Mouse (Mus musculus) Patski (cell line): Measurements from ENCODE around the gene Sdc3. TPM values are rescaled to one million over a fixed set of nuclear protein-coding genes. Genes with fewer than 3 reads are reported as not detected.

Experiments used
- ATAC-seq: fragments of 100-300 bp; one replicate; pipeline ENCODE4 v1.8.0; 2021
- CTCF ChIA-PET: fragments of 350-600 bp; sonication (Branson Sonifier 250); formaldehyde crosslinking; loops from one replicate; lab custom pipeline; 2022; ENCODE audit warnings: inconsistent platforms; lab: Charles Lee
- POLR2A ChIA-PET: fragments of 350-600 bp; sonication (Branson Sonifier 250); formaldehyde crosslinking; loops from one replicate; lab custom pipeline; 2022; ENCODE audit warnings: antibody characterized with exemption, inconsistent platforms; lab: Charles Lee
- DNase-seq: peaks from one replicate; pipeline ENCODE4 v3.0.0-alpha.2; 2011; ENCODE audit warnings: low read depth, low spot score
- H3K27me3 ChIP-seq: fragments of 371-371 bp; one replicate; pipeline ENCODE4 v1.5.1; 2021
- CTCF ChIP-seq: fragments of 100-300 bp; IDR thresholded peaks from one replicate; pipeline ENCODE4 v1.5.1; 2021
- in situ Hi-C: fragments of 300-500 bp; cut with MboI; formaldehyde crosslinking; loops from 3 replicates; pipeline ENCODE4 v1.11.1; 2018; ENCODE audit warnings: low pct_unique_long_range_greater_than_20kb, mixed read lengths
- polyA plus RNA-seq: library from polyadenylated mRNA; unstranded; gene quantifications from one replicate; pipeline ENCODE4 v1.2.3, GENCODE M21; 2021

Sdc3 gene
- polyA plus RNA-seq, 1 experiment from 2014 or later, result 39.8 TPM

GRCm38 (mm10) chr4:130801198-130801597 lies 8.9 kb downstream of the Sdc3 start:
- in situ Hi-C loops, result no loop called here
- TF ChIP-seq CTCF, result no peak
- ChIA-PET POLR2A (interaction anchor here (0.7 kb wide), 1 partner anchor 37 kb away, joined by 3 read pairs; no protein-coding TSS in a partner anchor), CTCF (interaction anchor here (0.9 to 1.3 kb wide), 4 partner anchors 10 to 77 kb away, joined by 3 to 5 read pairs (median 4); no protein-coding TSS in a partner anchor)
- ATAC-seq (no peak), DNase-seq (no peak)
- no peaks in the 10 kb centered on the region for H3K27me3 ChIP-seq

DNA sequence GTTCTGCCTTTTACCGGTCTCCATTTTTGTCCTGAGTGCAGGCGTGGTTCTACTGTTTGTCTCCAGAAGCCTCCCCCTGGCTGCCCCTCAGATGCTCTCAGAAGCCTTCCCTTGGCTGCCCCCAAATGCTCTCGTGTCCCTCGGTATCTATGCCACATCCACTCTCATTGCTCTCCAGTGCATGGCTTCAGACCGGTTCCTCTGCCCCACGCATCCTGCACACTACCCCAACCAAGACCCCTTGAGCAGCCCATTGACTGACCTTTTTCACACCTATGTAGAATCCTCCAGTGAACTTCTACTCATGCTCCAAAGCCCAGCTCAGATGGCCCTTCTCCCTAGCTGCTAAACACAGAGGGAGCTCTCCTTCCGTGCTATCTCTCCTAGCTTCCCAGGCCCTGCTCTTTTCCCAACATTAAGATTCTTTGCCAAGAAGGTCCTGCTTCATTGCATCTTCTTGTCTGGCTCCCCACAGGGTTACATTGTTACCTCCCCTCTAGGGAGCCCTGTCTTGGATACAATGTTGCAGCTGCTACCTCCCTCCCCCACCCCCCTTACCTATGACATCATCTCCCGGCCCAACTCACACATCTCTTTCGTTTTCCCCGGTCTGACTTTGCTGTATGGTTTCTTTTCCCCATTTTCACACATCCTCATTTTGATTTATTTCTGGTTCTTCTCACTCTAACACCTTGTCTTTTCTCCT lies 9.4 kb downstream of the Sdc3 start:
- no peak for TF ChIP-seq CTCF
- POLR2A ChIA-PET, result interaction anchor here (0.6 to 0.7 kb wide), 2 partner anchors 36 to 60 kb away, joined by 3 read pairs; no protein-coding TSS in a partner anchor
- no peaks in the 10 kb centered on the region for H3K27me3 ChIP-seq
- ATAC-seq (peak; percentile 68), DNase-seq (peak; percentile 75)
- in situ Hi-C loops, result no loop called here
- CTCF ChIA-PET, result interaction anchor here (1.0 to 1.3 kb wide), 5 partner anchors 10 to 76 kb away, joined by 3 to 5 read pairs (median 3); no protein-coding TSS in a partner anchor

- ChIA-PET POLR2A (no interaction called here), CTCF (interaction anchor here (1.0 to 1.8 kb wide), 3 partner anchors 14 to 74 kb away, joined by 3 to 4 read pairs (median 3); no protein-coding TSS in a partner anchor)
- DNase-seq (no peak), ATAC-seq (no peak)
- in situ Hi-C loops, result no loop called here
- TF ChIP-seq CTCF, result no peak
- no peaks in the 10 kb centered on the region for H3K27me3 ChIP-seq
These were observed 11.3 kb downstream of the Sdc3 start for GRCm38 (mm10) chr4:130803591-130803990.

DNA sequence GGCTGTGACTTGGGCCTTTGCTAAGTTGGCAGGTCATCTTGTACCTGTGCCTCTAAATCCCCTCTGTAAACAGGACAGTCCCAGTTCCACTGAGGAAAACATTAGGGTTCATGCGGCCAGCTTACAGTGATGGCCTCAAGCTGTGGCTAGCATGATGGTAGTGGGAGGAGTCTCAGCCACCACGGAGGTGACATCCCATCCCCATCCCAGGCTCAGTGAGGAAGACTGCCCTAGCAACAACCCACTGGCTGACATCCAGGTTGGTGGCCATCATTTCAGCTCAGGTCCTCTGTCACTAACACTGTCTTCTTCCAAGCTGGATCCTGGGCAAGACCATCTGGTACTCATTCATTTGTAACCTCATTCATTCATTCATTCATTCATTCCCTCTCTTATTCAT lies 12.0 kb downstream of the Sdc3 start:
- DNase-seq (no peak), ATAC-seq (no peak)
- ChIA-PET POLR2A (no interaction called here), CTCF (interaction anchor here (0.9 to 1.8 kb wide), 3 partner anchors 10 to 19 kb away, joined by 3 to 4 read pairs (median 3); no protein-coding TSS in a partner anchor)
- no peaks in the 10 kb centered on the region for H3K27me3 ChIP-seq
- in situ Hi-C loops, result no loop called here
- TF ChIP-seq CTCF, result no peak

- ChIA-PET POLR2A (no interaction called here), CTCF (interaction anchor here (0.9 kb wide), 1 partner anchor 9 kb away, joined by 3 read pairs; no protein-coding TSS in a partner anchor)
- DNase-seq (no peak), ATAC-seq (no peak)
- in situ Hi-C loops, result no loop called here
- no peak for TF ChIP-seq CTCF
- H3K27me3 ChIP-seq, result no peaks in the 10 kb centered on the region
These were observed 12.5 kb downstream of the Sdc3 start for GRCm38 (mm10) chr4:130804771-130805361.

- POLR2A ChIA-PET, result interaction anchor here (0.5 to 0.7 kb wide), 2 partner anchors 13 to 26 kb away, joined by 3 read pairs; no protein-coding TSS in a partner anchor
- in situ Hi-C loops, result no loop called here
- no peak for ATAC-seq
- H3K27me3 ChIP-seq, result no peaks in the 10 kb centered on the region
- no peak for TF ChIP-seq CTCF
- no peak for DNase-seq
- CTCF ChIA-PET, result interaction anchor here (1.2 kb wide), 1 partner anchor 70 kb away, joined by 3 read pairs; no protein-coding TSS in a partner anchor
These were observed 13.4 kb downstream of the Sdc3 start for GRCm38 (mm10) chr4:130805746-130806145.

GRCm38 (mm10) chr4:130806746-130807145 lies 14.4 kb downstream of the Sdc3 start:
- H3K27me3 ChIP-seq, result no peaks in the 10 kb centered on the region
- ChIA-PET POLR2A (no interaction called here), CTCF (interaction anchor here (1.2 kb wide), 1 partner anchor 69 kb away, joined by 3 read pairs; no protein-coding TSS in a partner anchor)
- ATAC-seq, result no peak
- DNase-seq, result no peak
- TF ChIP-seq CTCF, result no peak
- in situ Hi-C loops, result no loop called here

DNA sequence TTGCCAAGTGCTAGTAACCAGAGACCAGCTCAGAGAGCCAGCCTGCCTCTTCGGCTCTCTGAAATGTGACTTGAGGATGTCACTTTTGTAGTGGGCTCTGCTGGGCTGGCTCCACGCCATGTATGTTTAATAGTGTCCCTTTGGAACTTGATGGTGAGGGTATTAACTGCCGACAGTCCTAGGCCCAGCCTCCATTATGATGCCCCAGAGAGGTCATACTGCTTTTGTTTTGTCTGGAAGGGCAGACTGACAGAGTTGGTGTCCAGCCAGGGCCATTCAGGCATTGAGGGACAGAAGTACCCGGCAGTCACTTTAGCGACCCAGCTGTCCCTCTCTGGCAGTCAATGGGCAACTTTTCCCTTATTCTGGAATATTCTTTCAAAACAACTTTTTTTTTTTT lies 17.4 kb downstream of the Sdc3 start:
- no peak for TF ChIP-seq CTCF
- ATAC-seq, result no peak
- in situ Hi-C loops, result no loop called here
- DNase-seq, result no peak
- no peaks in the 10 kb centered on the region for H3K27me3 ChIP-seq
- POLR2A ChIA-PET, result no interaction called here
- CTCF ChIA-PET, result no interaction called here

- TF ChIP-seq CTCF, result no peak
- in situ Hi-C loops, result no loop called here
- no peak for DNase-seq
- ATAC-seq, result no peak
- H3K27me3 ChIP-seq, result no peaks in the 10 kb centered on the region
- CTCF ChIA-PET, result interaction anchor here (1.3 kb wide), 1 partner anchor 20 kb away, joined by 3 read pairs; no protein-coding TSS in a partner anchor
- POLR2A ChIA-PET, result interaction anchor here (1.4 kb wide), 1 partner anchor 8 kb away, joined by 3 read pairs; no protein-coding TSS in a partner anchor
These were observed 18.5 kb downstream of the Sdc3 start for GRCm38 (mm10) chr4:130810845-130811244.

DNA sequence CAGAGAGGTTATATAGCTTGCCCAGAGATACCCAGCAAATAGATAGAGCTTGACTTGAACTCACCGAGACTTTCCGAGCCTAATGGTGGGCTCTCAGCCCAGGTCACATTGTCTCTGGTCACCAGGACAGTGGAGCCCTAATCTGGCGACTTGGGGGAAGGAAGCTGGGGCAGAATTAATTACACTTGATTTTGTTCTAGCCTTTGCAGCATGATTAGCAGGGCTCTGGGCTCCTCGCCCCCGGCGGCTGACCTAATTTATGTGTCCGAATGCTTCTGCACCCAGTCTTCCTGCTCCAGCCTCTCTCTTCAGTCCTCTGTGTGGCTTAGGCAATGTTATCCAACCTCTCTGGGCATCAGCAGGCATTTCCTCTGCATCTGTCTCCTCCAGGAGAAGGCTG lies 19.0 kb downstream of the Sdc3 start:
- in situ Hi-C loops, result no loop called here

More for the DNA sequence above, 19.0 kb downstream of the Sdc3 start:
- ATAC-seq (no peak), DNase-seq (no peak)
- POLR2A ChIA-PET, result interaction anchor here (1.4 kb wide), 1 partner anchor 8 kb away, joined by 3 read pairs; no protein-coding TSS in a partner anchor
- CTCF ChIA-PET, result interaction anchor here (1.3 kb wide), 1 partner anchor 21 kb away, joined by 3 read pairs; no protein-coding TSS in a partner anchor
- TF ChIP-seq CTCF, result no peak
- H3K27me3 ChIP-seq, result no peaks in the 10 kb centered on the region
